Mouse (Mus musculus) hindbrain, embryonic 15.5 days (tissue): Measurements from ENCODE around the gene Tas1r3. TPM values are rescaled to one million over a fixed set of nuclear protein-coding genes. Genes with fewer than 3 reads are reported as not detected.

ENCODE experiments used
- ATAC-seq: fragments of 200-750 bp; cut with Nextera tagmentation; 2 replicates; pipeline ENCODE4 v1.8.0; 2017; ENCODE audit warnings: low read depth, moderate number of reproducible peaks, moderate TSS enrichment; ENCODE audit not compliant: low FRiP score
- H3K27ac ChIP-seq: fragments of 300-500 bp; sonication (generic); replicated peaks from 2 replicates; pipeline ENCODE4 v1.5.1; 2015; ENCODE audit warnings: mild to moderate bottlenecking, inconsistent platforms
- H3K27me3 ChIP-seq: fragments of 300-500 bp; sonication (generic); 2 replicates; pipeline ENCODE4 v1.6.1; 2015; ENCODE audit warnings: control low read depth, inconsistent platforms
- H3K36me3 ChIP-seq: fragments of 300-500 bp; sonication (generic); 2 replicates; pipeline ENCODE4 v1.6.1; 2015; ENCODE audit warnings: control low read depth, inconsistent platforms
- H3K4me1 ChIP-seq: fragments of 300-500 bp; sonication (generic); replicated peaks from 2 replicates; pipeline ENCODE4 v1.6.1; 2015; ENCODE audit warnings: control low read depth, inconsistent platforms
- H3K4me2 ChIP-seq: fragments of 300-500 bp; sonication (generic); 2 replicates; pipeline ENCODE4 v1.6.1; 2015; ENCODE audit warnings: moderate library complexity, mild to moderate bottlenecking, inconsistent platforms
- H3K4me3 ChIP-seq: fragments of 300-500 bp; sonication (generic); 2 replicates; pipeline ENCODE4 v1.5.1; 2015; ENCODE audit warnings: mild to moderate bottlenecking, inconsistent platforms
- H3K9ac ChIP-seq: fragments of 300-500 bp; sonication (generic); 2 replicates; pipeline ENCODE4 v1.6.1; 2015; ENCODE audit warnings: inconsistent platforms
- H3K9me3 ChIP-seq: fragments of 300-500 bp; sonication (generic); 2 replicates; pipeline ENCODE4 v1.6.1; 2016; ENCODE audit warnings: control low read depth, inconsistent platforms
- WGBS: fragments of 180-500 bp; shearing (Covaris S2); methylation state at CpG from one replicate; pipeline ENCODE4 v1.1.7; 2015; 5-methylcytosine and 5-hydroxymethylcytosine counted together
- polyA plus RNA-seq: library from polyadenylated mRNA; unstranded; fragments of >200 nt; fragmentation: Nextera tagmentation; extraction: Ambion mirVana; gene quantifications from 2 replicates; pipeline ENCODE4 v1.2.1, GENCODE M21; 2015

Tas1r3 gene
- polyA plus RNA-seq, 1 experiment from 2014 or later = 0.54 TPM

DNA sequence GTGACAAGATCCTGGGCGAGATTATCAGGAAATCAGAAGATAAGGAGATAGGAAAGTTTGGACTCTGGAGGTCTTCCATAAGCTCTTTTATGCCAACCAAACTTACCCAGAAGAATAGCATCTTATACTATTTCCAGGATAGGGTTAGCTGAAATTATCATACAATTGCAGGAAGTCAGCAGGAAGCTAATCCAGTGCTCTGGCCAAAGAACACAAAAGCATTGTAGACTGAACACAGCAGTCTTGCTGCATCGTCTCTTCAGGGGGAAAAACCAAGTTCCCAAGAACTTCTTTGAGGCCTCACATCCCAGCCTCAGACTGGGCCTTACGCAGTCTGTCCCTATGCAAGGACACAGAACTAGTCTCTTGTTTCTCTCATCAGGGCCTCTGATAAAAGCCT lies 20.4 kb upstream of the Tas1r3 start:
- no peak overlapping the region for H3K4me3 ChIP-seq
- H3K27ac ChIP-seq = no peak overlapping the region
- no peak for ATAC-seq
- H3K4me1 ChIP-seq = no peaks in the 10 kb centered on the region
- H3K9me3 ChIP-seq = no peaks in the 10 kb centered on the region
- H3K4me2 ChIP-seq = no peak overlapping the region
- peaks cover 54% of the 10 kb centered on the region for H3K36me3 ChIP-seq
- H3K27me3 ChIP-seq = no peaks in the 10 kb centered on the region
- no peak overlapping the region for H3K9ac ChIP-seq
- WGBS = 90% methylated on average over 3 of the region's 3 CpGs

GRCm38 (mm10) chr4:155871404-155871803 lies 8.2 kb upstream of the Tas1r3 start:
- no peak overlapping the region for H3K4me2 ChIP-seq
- peaks cover 38% of the 10 kb centered on the region for H3K36me3 ChIP-seq
- ATAC-seq = no peak
- WGBS = 93% methylated on average over 7 of the region's 7 CpGs
- H3K27me3 ChIP-seq = no peaks in the 10 kb centered on the region
- H3K4me3 ChIP-seq = no peak overlapping the region
- no peak overlapping the region for H3K27ac ChIP-seq
- H3K4me1 ChIP-seq = peaks cover 19% of the 10 kb centered on the region
- H3K9ac ChIP-seq = no peak overlapping the region
- no peaks in the 10 kb centered on the region for H3K9me3 ChIP-seq

- H3K36me3 ChIP-seq = peaks cover 39% of the 10 kb centered on the region
Observed at GRCm38 (mm10) chr4:155869317-155870033, 6.3 kb upstream of the Tas1r3 start, which contains the start of the genes Cptp and Ints11. TSS of gene Cptp (minus strand) at chr4:155869440. TSS of gene Ints11 (plus strand) at chr4:155869546.

GRCm38 (mm10) chr4:155868614-155869298 lies 5.6 kb upstream of the Tas1r3 start:
- WGBS = 15% methylated on average over 22 of the region's 22 CpGs
- Histone ChIP-seq H3K27me3 (no peaks in the 10 kb centered on the region), H3K36me3 (peaks cover 36% of the 10 kb centered on the region), H3K9me3 (no peaks in the 10 kb centered on the region), H3K4me3 (peak overlapping the region; percentile 74), H3K4me2 (peak overlapping the region; percentile 76), H3K27ac (peak overlapping the region; percentile 63), H3K9ac (peak overlapping the region; percentile 79), H3K4me1 (peaks cover 19% of the 10 kb centered on the region)
- peak; percentile 72 for ATAC-seq

More at GRCm38 (mm10) chr4:155869317-155870033, 6.3 kb upstream of the Tas1r3 start, which contains the start of the genes Cptp and Ints11:
- H3K27ac ChIP-seq = peak within 1 kb of the TSS; percentile 63
- ATAC-seq = peak; percentile 98
- WGBS = under 1% methylated on average over 63 of the region's 63 CpGs
- peaks cover 19% of the 10 kb centered on the region for H3K4me1 ChIP-seq
- H3K27me3 ChIP-seq = no peaks in the 10 kb centered on the region
- peak within 1 kb of the TSS; percentile 74 for H3K4me3 ChIP-seq
- peak within 1 kb of the TSS; percentile 76 for H3K4me2 ChIP-seq
- H3K9ac ChIP-seq = peak within 1 kb of the TSS; percentile 79
- no peaks in the 10 kb centered on the region for H3K9me3 ChIP-seq

DNA sequence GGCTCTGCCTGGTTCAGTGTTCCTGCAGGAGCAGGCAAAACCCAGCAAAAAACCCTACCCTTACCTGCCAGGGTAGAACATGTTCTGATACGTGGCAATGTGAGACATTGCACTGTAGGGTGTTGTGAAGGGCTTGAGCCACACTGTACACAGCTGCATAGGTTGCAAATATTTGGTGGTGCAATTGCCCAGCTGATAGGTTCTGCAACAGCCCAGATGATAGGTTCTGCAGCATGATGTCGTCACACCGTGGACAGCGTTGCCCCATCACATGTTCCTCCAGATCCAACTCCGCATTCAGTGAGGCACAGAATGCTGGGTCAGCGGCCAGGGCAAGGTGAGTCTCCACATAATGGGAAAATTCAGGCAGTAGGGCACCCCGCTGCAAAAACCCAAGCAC lies 1.4 kb downstream of the Tas1r3 start:
- WGBS = 93% methylated on average over 7 of the region's 7 CpGs
- peaks cover 67% of the 10 kb centered on the region for H3K36me3 ChIP-seq
- ATAC-seq = no peak
- no peaks in the 10 kb centered on the region for H3K9me3 ChIP-seq
- H3K4me2 ChIP-seq = no peak overlapping the region
- no peaks in the 10 kb centered on the region for H3K27me3 ChIP-seq
- no peaks in the 10 kb centered on the region for H3K4me1 ChIP-seq
- no peak overlapping the region for H3K27ac ChIP-seq
- H3K9ac ChIP-seq = no peak overlapping the region
- no peak overlapping the region for H3K4me3 ChIP-seq

GRCm38 (mm10) chr4:155859318-155859717 lies 3.8 kb downstream of the Tas1r3 start:
- Histone ChIP-seq H3K4me1 (no peaks in the 10 kb centered on the region), H3K9me3 (no peaks in the 10 kb centered on the region), H3K9ac (no peak overlapping the region), H3K36me3 (peaks cover 69% of the 10 kb centered on the region), H3K4me3 (no peak overlapping the region), H3K27ac (no peak overlapping the region), H3K4me2 (no peak overlapping the region), H3K27me3 (no peaks in the 10 kb centered on the region)
- no peak for ATAC-seq
- 39% methylated on average over 13 of the region's 13 CpGs for WGBS

- no peaks in the 10 kb centered on the region; the same call in 1 of the 2 replicates for H3K4me1 ChIP-seq
- no peak overlapping the region for H3K9ac ChIP-seq
- no peak overlapping the region for H3K4me2 ChIP-seq
- no peak overlapping the region for H3K4me3 ChIP-seq
- H3K27me3 ChIP-seq = no peaks in the 10 kb centered on the region
- WGBS = 86% methylated on average over 3 of the region's 3 CpGs
- H3K9me3 ChIP-seq = no peaks in the 10 kb centered on the region
- H3K36me3 ChIP-seq = peaks cover 67% of the 10 kb centered on the region
- no peak overlapping the region for H3K27ac ChIP-seq
- no peak for ATAC-seq
Observed at GRCm38 (mm10) chr4:155856881-155857280, 6.3 kb downstream of the Tas1r3 start.

DNA sequence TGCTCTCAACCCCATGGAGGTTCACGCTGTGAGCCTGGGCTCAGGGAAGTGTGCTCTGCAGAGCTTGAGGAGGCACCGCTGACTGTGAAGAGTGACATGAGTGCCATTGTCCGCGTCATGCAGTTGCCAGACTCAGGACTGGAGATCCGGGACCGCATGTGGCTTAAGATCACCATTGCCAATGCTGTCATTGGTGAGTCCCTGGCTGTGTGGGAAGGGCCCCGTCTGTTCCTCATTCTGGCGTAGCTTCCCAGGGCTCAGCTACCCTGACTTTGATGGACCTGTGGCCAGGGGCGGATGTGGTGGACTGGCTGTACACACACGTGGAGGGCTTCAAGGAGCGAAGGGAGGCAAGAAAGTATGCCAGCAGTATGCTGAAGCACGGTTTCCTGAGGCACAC lies 7.1 kb downstream of the Tas1r3 start:
- Histone ChIP-seq H3K4me3 (no peak overlapping the region), H3K9ac (no peak overlapping the region), H3K27ac (no peak overlapping the region), H3K4me1 (peaks cover 6% of the 10 kb centered on the region; the same call in 1 of the 2 replicates), H3K9me3 (no peaks in the 10 kb centered on the region), H3K36me3 (peaks cover 59% of the 10 kb centered on the region), H3K27me3 (no peaks in the 10 kb centered on the region), H3K4me2 (no peak overlapping the region)
- WGBS = 92% methylated on average over 12 of the region's 12 CpGs
- no peak for ATAC-seq

DNA sequence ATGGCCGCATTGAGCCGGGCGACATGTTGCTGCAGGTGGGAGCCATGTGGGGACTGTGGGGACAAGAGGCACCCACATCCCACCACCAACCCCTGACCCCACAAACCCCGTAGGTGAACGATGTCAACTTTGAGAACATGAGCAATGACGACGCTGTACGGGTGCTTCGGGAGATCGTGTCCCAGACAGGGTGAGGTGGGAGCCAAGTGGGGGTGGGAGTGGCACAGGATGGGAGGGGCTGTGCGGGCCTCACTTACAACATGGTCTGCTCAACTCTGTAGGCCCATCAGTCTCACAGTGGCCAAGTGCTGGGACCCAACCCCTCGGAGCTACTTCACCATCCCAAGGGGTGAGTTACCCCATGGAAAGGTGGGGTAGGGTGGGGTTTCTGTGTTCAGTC lies 8.2 kb downstream of the Tas1r3 start:
- Histone ChIP-seq H3K9me3 (no peaks in the 10 kb centered on the region), H3K4me3 (no peak overlapping the region), H3K9ac (no peak overlapping the region), H3K27me3 (no peaks in the 10 kb centered on the region), H3K27ac (no peak overlapping the region), H3K4me2 (no peak overlapping the region), H3K4me1 (peaks cover 17% of the 10 kb centered on the region), H3K36me3 (peaks cover 48% of the 10 kb centered on the region)
- WGBS = 97% methylated on average over 12 of the region's 12 CpGs
- ATAC-seq = no peak

- no peak overlapping the region for H3K4me3 ChIP-seq
- peaks cover 36% of the 10 kb centered on the region for H3K36me3 ChIP-seq
- WGBS = 89% methylated on average over 9 of the region's 9 CpGs
- no peaks in the 10 kb centered on the region for H3K27me3 ChIP-seq
- H3K27ac ChIP-seq = no peak overlapping the region
- H3K9ac ChIP-seq = no peak overlapping the region
- peaks cover 32% of the 10 kb centered on the region for H3K4me1 ChIP-seq
- no peak overlapping the region for H3K4me2 ChIP-seq
- H3K9me3 ChIP-seq = no peaks in the 10 kb centered on the region
- ATAC-seq = no peak
Observed at GRCm38 (mm10) chr4:155853421-155853820, 9.7 kb downstream of the Tas1r3 start.

DNA sequence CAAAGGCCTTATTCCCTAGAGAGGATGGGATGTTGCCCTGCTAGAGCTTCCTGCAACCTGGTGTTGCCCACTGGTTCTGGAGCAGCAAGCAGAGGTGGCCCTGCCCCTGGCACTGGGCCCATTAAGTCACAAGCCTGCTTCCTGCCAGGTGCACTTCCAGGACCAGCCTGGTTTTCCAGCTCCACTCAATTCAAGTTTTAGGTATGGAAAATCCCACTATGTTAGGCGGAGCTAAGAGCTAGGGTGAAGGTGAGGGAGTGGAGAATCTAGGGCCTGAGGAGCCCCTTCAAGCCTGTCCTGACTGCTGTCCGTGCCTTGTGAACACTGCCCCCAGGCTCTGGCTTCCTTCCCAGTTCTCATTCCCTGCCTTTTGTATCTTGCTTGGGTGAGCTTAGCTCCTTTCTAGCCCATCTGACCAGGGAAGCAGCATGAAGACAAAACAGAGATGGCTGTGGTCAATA lies 11.2 kb downstream of the Tas1r3 start:
- Histone ChIP-seq H3K9me3 (no peaks in the 10 kb centered on the region), H3K4me2 (no peak overlapping the region), H3K4me1 (peaks cover 38% of the 10 kb centered on the region), H3K27ac (no peak overlapping the region), H3K4me3 (no peak overlapping the region), H3K36me3 (peaks cover 24% of the 10 kb centered on the region; the same call in 1 of the 2 replicates), H3K9ac (no peak overlapping the region), H3K27me3 (no peaks in the 10 kb centered on the region)
- WGBS = 62% methylated on average over 2 of the region's 2 CpGs
- no peak for ATAC-seq

- Histone ChIP-seq H3K36me3 (peaks cover 19% of the 10 kb centered on the region; the same call in 1 of the 2 replicates), H3K27ac (no peak overlapping the region), H3K27me3 (no peaks in the 10 kb centered on the region), H3K9ac (no peak overlapping the region), H3K4me3 (no peak overlapping the region), H3K4me1 (peaks cover 43% of the 10 kb centered on the region), H3K4me2 (no peak overlapping the region), H3K9me3 (no peaks in the 10 kb centered on the region)
- no peak for ATAC-seq
- WGBS = 92% methylated on average over 3 of the region's 3 CpGs
Observed at GRCm38 (mm10) chr4:155851368-155851767, 11.8 kb downstream of the Tas1r3 start.
